Mouse (Mus musculus) thymus, adult 2 months (tissue): ENCODE results near the gene Fam208b.

ENCODE experiments used
- CTCF ChIP-seq: fragments of 200-500 bp; IDR thresholded peaks from 2 replicates; pipeline ENCODE4 v1.5.1; 2012; ENCODE audit warnings: mild to moderate bottlenecking, control low read depth, low read length, moderate library complexity, borderline replicate concordance; ENCODE audit not compliant: control insufficient read depth, poor library complexity, insufficient read depth; ENCODE audit errors: extremely low read depth
- POLR2A ChIP-seq: fragments of 200-500 bp; IDR thresholded peaks from 2 replicates; pipeline ENCODE4 v1.6.1; 2012; ENCODE audit warnings: mild to moderate bottlenecking, low read length, control low read depth, moderate library complexity; ENCODE audit not compliant: control insufficient read depth, poor library complexity, insufficient read depth; ENCODE audit errors: extremely low read depth

- TF ChIP-seq CTCF (no peak), POLR2A (no peak)
These were observed 70.7 kb downstream of the Fam208b start for GRCm38 (mm10) chr13:3540166-3540565.
